Mouse (Mus musculus): ENCODE results near the gene Olfr1320.

Olfr1320 gene

DNA sequence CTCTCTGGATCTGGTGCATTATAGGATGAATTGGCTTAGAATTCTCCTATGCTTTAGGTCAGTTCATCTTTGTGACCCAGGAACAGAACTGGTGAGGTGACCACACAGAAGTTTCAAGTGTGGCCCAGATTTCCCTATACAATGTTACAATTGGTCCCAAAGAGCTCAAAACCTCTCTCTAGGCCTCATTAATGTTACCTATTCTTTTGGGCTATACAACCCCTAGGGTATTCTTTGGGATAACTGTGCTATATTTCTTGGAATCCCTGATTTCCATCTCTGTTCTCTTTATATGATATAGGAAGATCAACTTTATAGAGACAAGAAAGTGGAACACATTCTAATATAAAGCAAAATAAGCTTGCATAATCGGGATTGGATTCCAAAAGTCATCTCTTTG is at the start of gene Olfr1320:
TSS of gene Olfr1320 (plus strand) at position 301 of the 400 bp plus-strand sequence.
- DNase-seq (ENCODE audit: low spot score in 2 of 2): no peak

DNA sequence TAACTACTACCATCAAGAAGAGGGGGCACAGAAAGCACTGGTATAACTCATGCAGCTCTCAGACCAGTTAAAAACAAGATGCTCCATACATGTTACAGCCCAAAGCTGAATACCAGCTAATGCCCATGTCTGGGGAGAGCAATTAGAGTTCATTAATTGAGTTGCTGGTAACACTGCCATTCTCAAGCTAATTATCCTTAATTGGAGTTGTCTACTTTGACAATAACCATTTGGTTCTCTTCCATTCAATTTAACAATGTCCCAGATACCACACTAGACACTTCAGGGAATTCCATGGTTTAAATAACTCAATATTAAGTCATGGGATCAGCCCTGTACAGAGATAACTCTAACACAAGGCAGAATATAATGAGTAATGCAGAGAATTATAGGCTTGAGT is 44.6 kb upstream of the Olfr1320 start:
- DNase-seq (ENCODE audit: low spot score in 2 of 2): no peak

GRCm38 (mm10) chrX:49631195-49631594 is 40.9 kb upstream of the Olfr1320 start:
- no peak for DNase-seq (ENCODE audit: low spot score in 2 of 2)

DNA sequence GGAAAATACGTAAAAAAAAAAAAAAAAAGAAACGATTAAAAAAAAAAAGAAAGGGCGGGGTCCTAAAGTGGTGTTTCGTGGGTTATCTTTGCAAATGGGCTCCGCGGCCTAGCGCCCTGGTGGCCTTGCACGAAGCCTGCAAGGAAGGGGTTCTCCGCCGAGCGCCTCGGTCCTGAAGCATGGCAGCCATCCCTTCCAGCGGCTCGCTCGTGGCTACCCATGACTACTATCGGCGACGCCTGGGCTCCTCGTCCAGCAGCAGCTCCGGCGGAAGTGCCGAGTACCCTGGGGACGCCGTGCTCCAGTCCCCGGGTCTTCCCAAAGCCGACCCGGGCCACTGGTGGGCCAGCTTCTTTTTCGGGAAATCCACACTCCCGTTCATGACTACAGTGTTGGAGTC is 11.4 kb upstream of the Olfr1320 start:
- DNase-seq (ENCODE audit: low spot score in 2 of 2): peak in 1 of 2 experiments; percentile 9

Measured in spleen, postnatal 36 days (tissue).